Mouse (Mus musculus) liver, embryonic 16.5 days (tissue): ENCODE results near the gene Desi1. TPM values are rescaled to one million over a fixed set of nuclear protein-coding genes. Genes with fewer than 3 reads are reported as not detected.

ENCODE experiments used
- ATAC-seq: fragments of 200-750 bp; cut with Nextera tagmentation; 2 replicates; pipeline ENCODE4 v1.8.0; 2017; ENCODE audit warnings: low read depth, mild to moderate bottlenecking, moderate number of reproducible peaks, moderate library complexity
- H3K27ac ChIP-seq: fragments of 300-500 bp; sonication (generic); 2 replicates; pipeline ENCODE4 v1.5.1; 2014; ENCODE audit warnings: mild to moderate bottlenecking, low read length
- H3K27me3 ChIP-seq: fragments of 300-500 bp; sonication (generic); 2 replicates; pipeline ENCODE4 v1.6.1; 2014; ENCODE audit warnings: low read depth, low read length, mixed read lengths; ENCODE audit not compliant: control insufficient read depth, insufficient read depth
- H3K36me3 ChIP-seq: fragments of 300-500 bp; sonication (generic); 2 replicates; pipeline ENCODE4 v1.6.1; 2014; ENCODE audit warnings: mild to moderate bottlenecking; ENCODE audit not compliant: control insufficient read depth, insufficient read depth
- H3K4me1 ChIP-seq: fragments of 300-500 bp; sonication (generic); 2 replicates; pipeline ENCODE4 v1.6.1; 2014; ENCODE audit warnings: low read depth, low read length, mixed read lengths; ENCODE audit not compliant: control insufficient read depth
- H3K4me2 ChIP-seq: fragments of 300-500 bp; sonication (generic); 2 replicates; pipeline ENCODE4 v1.6.1; 2014; ENCODE audit warnings: low read depth, low read length, mixed read lengths
- H3K4me3 ChIP-seq: fragments of 300-500 bp; sonication (generic); 2 replicates; pipeline ENCODE4 v1.5.1; 2014; ENCODE audit warnings: low read depth, mild to moderate bottlenecking, low read length
- H3K9ac ChIP-seq: fragments of 300-500 bp; sonication (generic); 2 replicates; pipeline ENCODE4 v1.6.1; 2014; ENCODE audit warnings: low read depth, low read length
- H3K9me3 ChIP-seq: fragments of 300-500 bp; sonication (generic); replicated peaks from 2 replicates; pipeline ENCODE4 v1.6.1; 2016; ENCODE audit warnings: low read length; ENCODE audit not compliant: control insufficient read depth
- WGBS: fragments of 180-500 bp; shearing (Covaris S2); extraction: QIAGEN DNeasy Blood & Tissue Kit; methylation state at CpG from one replicate; pipeline ENCODE4 v1.1.7; 2014; ENCODE audit not compliant: insufficient replicate concordance; 5-methylcytosine and 5-hydroxymethylcytosine counted together
- polyA plus RNA-seq: library from polyadenylated mRNA; unstranded; fragments of >200 nt; fragmentation: Nextera tagmentation; extraction: Ambion mirVana; gene quantifications from 2 replicates; pipeline ENCODE4 v1.2.1, GENCODE M21; 2015

Desi1 gene
- polyA plus RNA-seq, 1 experiment from 2014 or later: 11.5 TPM

DNA sequence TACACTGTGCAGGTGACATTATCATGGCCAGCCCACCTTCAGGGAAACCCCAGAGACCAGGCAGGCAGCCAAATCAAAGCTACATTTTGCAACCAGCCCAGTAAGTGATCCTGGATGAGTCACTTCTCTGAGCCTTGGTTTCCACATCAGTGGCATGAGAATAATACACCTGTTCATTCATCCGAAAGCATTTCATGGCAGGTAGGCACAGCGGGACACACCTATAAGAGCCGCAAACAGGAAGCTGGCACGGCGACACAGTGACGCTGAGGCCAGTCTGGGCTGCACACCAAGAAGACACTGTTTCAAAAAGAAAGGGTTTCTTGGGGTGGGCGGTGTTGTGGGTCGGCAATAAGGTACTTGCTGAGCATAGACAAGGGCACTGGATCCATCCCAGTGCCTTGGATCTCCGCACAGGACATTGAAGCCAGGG lies 79.5 kb downstream of the Desi1 start:
- Histone ChIP-seq H3K9ac (no peak overlapping the region), H3K27me3 (no peaks in the 10 kb centered on the region), H3K36me3 (no peaks in the 10 kb centered on the region), H3K4me3 (no peak overlapping the region), H3K4me2 (no peak overlapping the region), H3K9me3 (no peaks in the 10 kb centered on the region), H3K4me1 (peaks cover 8% of the 10 kb centered on the region), H3K27ac (no peak overlapping the region)
- no peak for ATAC-seq
- 85% methylated on average over 9 of the region's 9 CpGs for WGBS

DNA sequence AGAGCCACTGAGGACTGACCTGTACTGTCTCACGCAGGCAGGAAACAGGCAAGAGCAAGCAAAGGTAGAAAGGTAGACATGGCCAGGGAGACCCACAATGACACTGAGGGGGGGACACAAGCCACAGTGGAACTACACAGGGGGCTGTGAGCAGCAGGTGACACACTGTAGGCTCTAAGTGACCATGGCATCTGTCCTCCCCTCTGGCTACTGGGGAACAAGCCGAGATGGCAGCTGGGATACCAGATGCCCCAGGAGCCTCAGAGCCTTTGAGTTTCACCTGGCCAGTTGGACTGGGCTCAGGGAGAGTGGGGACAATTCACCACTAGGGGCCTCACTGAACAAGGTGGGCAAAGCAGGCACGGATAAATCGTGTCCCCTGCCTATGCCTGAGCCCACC lies 81.4 kb downstream of the Desi1 start:
- 77% methylated on average over 4 of the region's 4 CpGs for WGBS
- Histone ChIP-seq H3K4me1 (no peaks in the 10 kb centered on the region), H3K27ac (no peak overlapping the region), H3K4me2 (no peak overlapping the region), H3K36me3 (no peaks in the 10 kb centered on the region), H3K4me3 (no peak overlapping the region), H3K27me3 (no peaks in the 10 kb centered on the region), H3K9me3 (no peaks in the 10 kb centered on the region), H3K9ac (no peak overlapping the region)
- no peak for ATAC-seq

DNA sequence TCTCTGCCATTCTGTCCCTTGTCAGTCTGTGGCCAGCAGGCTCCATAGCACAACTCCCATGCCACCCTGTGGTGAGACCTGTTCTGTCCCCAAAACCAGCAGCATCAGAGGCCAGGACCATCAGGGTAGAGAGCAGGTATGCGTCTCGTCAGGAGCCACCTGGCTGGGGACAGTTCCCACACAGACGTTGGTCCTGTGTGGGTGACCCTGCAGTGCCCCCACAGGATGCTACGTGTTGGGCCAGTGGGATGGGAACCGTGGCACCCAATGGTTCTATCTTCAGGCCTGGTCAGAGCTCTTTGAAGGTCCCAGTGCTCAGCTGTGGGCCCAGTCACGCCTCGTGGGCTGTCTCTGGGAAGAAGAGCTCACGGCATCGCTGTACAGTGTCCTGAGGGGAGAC lies 82.5 kb downstream of the Desi1 start:
- no peak for ATAC-seq
- Histone ChIP-seq H3K27ac (no peak overlapping the region), H3K4me3 (no peak overlapping the region), H3K27me3 (no peaks in the 10 kb centered on the region), H3K36me3 (no peaks in the 10 kb centered on the region), H3K4me1 (no peaks in the 10 kb centered on the region), H3K9me3 (no peaks in the 10 kb centered on the region), H3K9ac (no peak overlapping the region), H3K4me2 (no peak overlapping the region)
- 78% methylated on average over 9 of the region's 9 CpGs for WGBS

DNA sequence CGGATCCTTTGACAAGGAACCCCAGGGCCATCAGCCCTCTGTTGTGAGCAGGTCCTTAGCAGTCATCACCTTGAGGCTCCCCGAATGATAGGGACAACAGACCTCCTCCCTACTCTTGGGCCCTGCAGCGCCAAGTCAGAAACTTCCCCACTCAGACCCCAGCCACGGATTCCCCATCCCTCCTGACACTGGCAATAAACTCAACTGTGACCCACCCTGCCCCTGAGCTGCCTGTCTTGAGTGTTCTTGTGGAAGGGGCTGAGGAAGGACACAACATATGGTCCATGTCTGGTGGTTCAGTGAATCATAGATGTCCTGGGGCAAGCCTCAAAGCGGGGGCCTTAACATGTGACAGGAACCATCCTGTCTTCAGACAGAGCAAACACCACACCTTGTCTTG lies 82.9 kb downstream of the Desi1 start:
- Histone ChIP-seq H3K4me3 (no peak overlapping the region), H3K27ac (no peak overlapping the region), H3K9me3 (no peaks in the 10 kb centered on the region), H3K27me3 (no peaks in the 10 kb centered on the region), H3K4me1 (no peaks in the 10 kb centered on the region), H3K4me2 (no peak overlapping the region), H3K9ac (no peak overlapping the region), H3K36me3 (no peaks in the 10 kb centered on the region)
- WGBS: 74% methylated on average over 5 of the region's 5 CpGs
- no peak for ATAC-seq

DNA sequence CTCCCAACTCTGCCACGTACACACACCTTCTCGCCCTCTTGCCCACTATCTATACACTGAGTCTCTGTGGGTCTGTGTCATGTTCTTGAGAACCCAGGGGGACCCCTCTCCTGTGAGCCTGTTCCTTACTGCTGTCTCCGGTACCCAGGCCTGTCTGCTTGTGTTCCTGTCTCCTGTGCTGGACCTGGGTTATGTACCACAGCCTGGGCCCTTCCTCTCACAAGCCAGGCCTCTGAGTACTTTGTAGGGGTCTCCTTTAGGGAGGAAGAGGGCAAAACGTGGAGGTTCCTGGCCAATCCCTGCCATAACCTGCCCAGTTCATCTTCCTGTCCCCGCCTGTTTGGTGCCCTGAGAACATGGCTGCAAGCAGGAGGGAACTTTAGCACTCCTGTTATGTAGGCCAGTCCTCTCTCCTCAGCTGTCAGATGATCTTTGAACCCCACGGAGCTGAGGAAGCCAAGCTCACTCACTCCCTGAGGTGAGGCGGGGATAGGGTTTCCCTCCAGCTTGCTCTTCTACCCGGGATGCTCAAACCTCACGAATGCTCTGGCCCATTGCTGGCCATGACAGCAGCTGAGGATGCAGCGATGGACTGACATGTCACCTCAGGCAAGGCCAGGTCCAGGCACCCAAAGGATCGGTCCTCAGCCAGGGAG lies 84.1 kb downstream of the Desi1 start:
- Histone ChIP-seq H3K4me2 (no peak overlapping the region), H3K4me1 (no peaks in the 10 kb centered on the region), H3K36me3 (no peaks in the 10 kb centered on the region), H3K9ac (no peak overlapping the region), H3K27me3 (no peaks in the 10 kb centered on the region), H3K27ac (no peak overlapping the region), H3K4me3 (no peak overlapping the region), H3K9me3 (no peaks in the 10 kb centered on the region)
- whole genome bisulfite sequencing: 66% methylated on average over 11 of the region's 11 CpGs
- no peak for ATAC-seq

DNA sequence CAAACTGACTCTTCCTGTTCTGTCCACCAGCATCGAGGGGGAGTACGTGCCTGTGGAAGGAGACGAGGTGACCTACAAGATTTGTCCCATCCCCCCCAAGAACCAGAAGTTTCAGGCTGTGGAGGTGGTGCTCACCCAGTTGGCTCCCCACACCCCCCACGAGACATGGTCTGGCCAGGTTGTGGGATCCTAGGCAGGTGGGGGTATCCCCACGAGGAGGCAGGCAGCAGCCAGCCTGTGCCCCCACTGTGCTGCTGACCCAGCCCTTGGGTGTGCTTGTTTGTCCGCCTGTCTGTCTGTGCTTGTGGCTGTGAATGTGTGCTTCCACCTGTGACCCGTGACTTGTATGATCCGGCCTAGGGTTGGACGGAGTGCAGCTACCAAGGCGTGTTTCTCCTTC lies 84.6 kb downstream of the Desi1 start:
- no peaks in the 10 kb centered on the region for H3K9me3 ChIP-seq
- no peak overlapping the region for H3K27ac ChIP-seq
- ATAC-seq: no peak
- 68% methylated on average over 10 of the region's 10 CpGs for WGBS
- no peak overlapping the region for H3K4me3 ChIP-seq
- H3K4me2 ChIP-seq: no peak overlapping the region
- H3K9ac ChIP-seq: no peak overlapping the region
- no peaks in the 10 kb centered on the region for H3K4me1 ChIP-seq
- no peaks in the 10 kb centered on the region for H3K36me3 ChIP-seq
- no peaks in the 10 kb centered on the region for H3K27me3 ChIP-seq

DNA sequence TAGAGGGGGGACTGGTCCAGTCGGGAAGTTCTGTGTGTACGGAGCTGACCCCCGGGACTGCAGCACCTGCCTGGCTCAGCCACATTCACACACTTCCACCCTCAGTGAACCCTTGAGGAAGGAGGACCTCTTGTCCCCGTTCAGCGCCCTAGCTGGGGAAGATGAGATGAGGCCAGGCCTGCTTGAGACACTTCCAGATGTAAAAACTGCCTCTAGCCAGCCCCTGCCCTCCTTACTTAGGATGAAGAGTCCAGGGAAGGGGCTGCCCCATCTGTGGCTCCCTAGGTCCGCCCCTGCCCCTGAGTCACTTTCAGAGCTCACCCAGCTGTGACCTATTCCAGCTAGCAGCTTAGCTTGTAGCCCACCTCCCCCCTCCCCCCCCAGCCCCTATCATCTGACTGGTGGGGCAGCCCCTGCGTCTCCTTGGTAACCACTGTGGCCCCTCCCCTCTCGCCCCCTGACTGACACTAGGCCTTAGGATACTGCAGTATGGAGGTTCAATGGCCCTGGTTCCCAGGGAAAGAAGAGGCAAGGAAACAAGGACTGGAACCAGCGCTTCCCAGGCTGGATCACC lies 90.4 kb downstream of the Desi1 start:
- no peak overlapping the region for H3K9ac ChIP-seq
- no peak overlapping the region for H3K4me2 ChIP-seq
- no peaks in the 10 kb centered on the region for H3K9me3 ChIP-seq
- peaks cover 3% of the 10 kb centered on the region; the same call in 1 of the 2 replicates for H3K27me3 ChIP-seq
- H3K4me1 ChIP-seq: peaks cover 5% of the 10 kb centered on the region
- 34% methylated on average over 9 of the region's 9 CpGs for WGBS
- no peak overlapping the region for H3K27ac ChIP-seq
- ATAC-seq: no peak
- H3K36me3 ChIP-seq: no peaks in the 10 kb centered on the region
- H3K4me3 ChIP-seq: no peak overlapping the region

Other genes with a start within 250 kb of the Desi1 start
- gene Tef, start 231.4 kb downstream of the Desi1 start, polyA plus RNA-seq: 6.3 and 9.2 TPM in 2 replicates
- gene Tob2, start 175.1 kb downstream of the Desi1 start, polyA plus RNA-seq: 11.7 and 14.9 TPM in 2 replicates
- 72.6 and 79.6 TPM in 2 replicates for gene Phf5a, start 162.0 kb downstream of the Desi1 start, polyA plus RNA-seq
- 109 and 114 TPM in 2 replicates for gene Aco2, start 161.6 kb downstream of the Desi1 start, polyA plus RNA-seq
- 53.2 and 55.3 TPM in 2 replicates for gene Polr3h, start 107.6 kb downstream of the Desi1 start, polyA plus RNA-seq
- gene Csdc2, start 97.1 kb downstream of the Desi1 start, polyA plus RNA-seq: 0.83 and 1.3 TPM in 2 replicates
- 13.6 and 14.9 TPM in 2 replicates for gene Pmm1, start 72.9 kb downstream of the Desi1 start, polyA plus RNA-seq
- not detected in 2 replicates for gene 1700029P11Rik, start 53.3 kb downstream of the Desi1 start, polyA plus RNA-seq
- gene Xrcc6, start 46.0 kb downstream of the Desi1 start, polyA plus RNA-seq: 48.4 and 52.7 TPM in 2 replicates
- gene Snu13, start 13.7 kb upstream of the Desi1 start, polyA plus RNA-seq: 111 and 121 TPM in 2 replicates
- gene 4930407I10Rik, start 25.3 kb upstream of the Desi1 start, polyA plus RNA-seq: not detected in 2 replicates
- gene Mei1, start 36.1 kb upstream of the Desi1 start, polyA plus RNA-seq: not detected in 2 replicates
- gene Ccdc134, start 94.1 kb upstream of the Desi1 start, polyA plus RNA-seq: 5.3 and 5.5 TPM in 2 replicates
- 51.9 and 53.2 TPM in 2 replicates for gene Srebf2, start 113.3 kb upstream of the Desi1 start, polyA plus RNA-seq
- 0.11 TPM in 2 replicates for gene Shisa8, start 179.0 kb upstream of the Desi1 start, polyA plus RNA-seq
- gene Tnfrsf13c, start 190.5 kb upstream of the Desi1 start, polyA plus RNA-seq: 0.40 and 0.93 TPM in 2 replicates
- gene Cenpm, start 210.9 kb upstream of the Desi1 start, polyA plus RNA-seq: 27.1 and 31.0 TPM in 2 replicates
- gene 1500009C09Rik, start 218.5 kb upstream of the Desi1 start, polyA plus RNA-seq: not detected in 2 replicates
- 0.32 TPM in 1 of 2 replicates, not detected in the other for gene Sept3, start 241.0 kb upstream of the Desi1 start, polyA plus RNA-seq